Mouse (Mus musculus) bone marrow, adult 2 months (tissue): Measurements from ENCODE around the gene Bik. TPM values are rescaled to one million over a fixed set of nuclear protein-coding genes. Genes with fewer than 3 reads are reported as not detected.

Experiments used
- H3K27ac ChIP-seq: fragments of 200-500 bp; 2 replicates; pipeline ENCODE4 v1.5.1; 2012; ENCODE audit warnings: low read depth, mild to moderate bottlenecking, control low read depth, inconsistent platforms, low read length; ENCODE audit not compliant: control insufficient read depth, poor library complexity, insufficient read depth
- H3K4me1 ChIP-seq: fragments of 200-500 bp; 2 replicates; pipeline ENCODE4 v1.6.1; 2011; ENCODE audit warnings: low read length; ENCODE audit not compliant: control insufficient read depth, insufficient read depth
- H3K4me3 ChIP-seq: fragments of 200-500 bp; replicated peaks from 2 replicates; pipeline ENCODE3; 2011; ENCODE audit warnings: mild to moderate bottlenecking, low read depth, low read length, control low read depth; ENCODE audit not compliant: control insufficient read depth
- CTCF ChIP-seq: fragments of 200-500 bp; IDR thresholded peaks from 2 replicates; pipeline ENCODE4 v1.5.1; 2011; ENCODE audit warnings: low read length, control low read depth; ENCODE audit not compliant: control insufficient read depth, insufficient read depth
- POLR2A ChIP-seq: fragments of 200-500 bp; IDR thresholded peaks from 2 replicates; pipeline ENCODE4 v1.6.1; 2011; ENCODE audit warnings: low read depth, mild to moderate bottlenecking, control low read depth, low read length, borderline replicate concordance; ENCODE audit not compliant: control insufficient read depth
- WGBS: fragments of 180-500 bp; shearing (Covaris S2); methylation state at CpG from one replicate; pipeline ENCODE4 v1.1.7; 2018; 5-methylcytosine and 5-hydroxymethylcytosine counted together
- polyA plus RNA-seq: library from polyadenylated mRNA; stranded (reverse); fragments of >200 nt; gene quantifications from 2 replicates; pipeline ENCODE4 v1.2.4, GENCODE M21; 2011; ENCODE audit warnings: low replicate concordance; ENCODE audit not compliant: missing spikeins, insufficient read depth, insufficient read length

Gene Bik
- polyA plus RNA-seq, 1 experiment: 3.3 TPM

GRCm38 (mm10) chr15:83489471-83489870, 37.2 kb upstream of the Bik start:
- no peak overlapping the region for H3K27ac ChIP-seq
- WGBS: 93% methylated on average over 20 of the region's 20 CpGs
- no peak overlapping the region for H3K4me3 ChIP-seq
- H3K4me1 ChIP-seq: no peaks in the 10 kb centered on the region
- TF ChIP-seq POLR2A (no peak), CTCF (no peak)

- H3K4me3 ChIP-seq: no peak overlapping the region
- TF ChIP-seq POLR2A: no peak
- TF ChIP-seq CTCF: no peak
- no peaks in the 10 kb centered on the region for H3K4me1 ChIP-seq
- no peak overlapping the region for H3K27ac ChIP-seq
- 88% methylated on average over 5 of the region's 5 CpGs for WGBS
Observed at GRCm38 (mm10) chr15:83491891-83492290, 34.8 kb upstream of the Bik start.

- TF ChIP-seq CTCF (no peak), POLR2A (no peak)
- H3K4me1 ChIP-seq: no peaks in the 10 kb centered on the region
- no peak overlapping the region for H3K27ac ChIP-seq
- WGBS: 61% methylated on average over 7 of the region's 7 CpGs
- H3K4me3 ChIP-seq: no peak overlapping the region
Observed at GRCm38 (mm10) chr15:83493856-83494571, 32.6 kb upstream of the Bik start.

- Histone ChIP-seq H3K27ac (no peak overlapping the region), H3K4me3 (no peak overlapping the region), H3K4me1 (no peaks in the 10 kb centered on the region)
- no peak for TF ChIP-seq CTCF
- TF ChIP-seq POLR2A: no peak
- 59% methylated on average over 6 of the region's 6 CpGs for WGBS
Observed at GRCm38 (mm10) chr15:83494572-83494920, 32.1 kb upstream of the Bik start.

GRCm38 (mm10) chr15:83495195-83495594, 31.5 kb upstream of the Bik start:
- Histone ChIP-seq H3K27ac (no peak overlapping the region), H3K4me3 (no peak overlapping the region)
- no peak for TF ChIP-seq CTCF
- no peak for TF ChIP-seq POLR2A

GRCm38 (mm10) chr15:83495787-83496367, 30.8 kb upstream of the Bik start:
- Histone ChIP-seq H3K4me3 (no peak overlapping the region), H3K4me1 (no peaks in the 10 kb centered on the region), H3K27ac (no peak overlapping the region)
- TF ChIP-seq POLR2A: no peak
- no peak for TF ChIP-seq CTCF
- WGBS: 85% methylated on average over 22 of the region's 22 CpGs

More at GRCm38 (mm10) chr15:83495195-83495594, 31.5 kb upstream of the Bik start:
- no peaks in the 10 kb centered on the region for H3K4me1 ChIP-seq
- WGBS: 60% methylated on average over 3 of the region's 3 CpGs

- Histone ChIP-seq H3K27ac (no peak overlapping the region), H3K4me1 (no peaks in the 10 kb centered on the region), H3K4me3 (no peak overlapping the region)
- WGBS: 88% methylated on average over 6 of the region's 6 CpGs
- TF ChIP-seq POLR2A (no peak), CTCF (peak; percentile 47; the same call in 1 of the 2 replicates)
Observed at GRCm38 (mm10) chr15:83497299-83497698, 29.4 kb upstream of the Bik start.

- H3K4me1 ChIP-seq: no peaks in the 10 kb centered on the region
- 78% methylated on average over 10 of the region's 10 CpGs for WGBS
Observed at GRCm38 (mm10) chr15:83499211-83499755, 27.4 kb upstream of the Bik start.

More at GRCm38 (mm10) chr15:83499211-83499755, 27.4 kb upstream of the Bik start:
- TF ChIP-seq POLR2A (no peak), CTCF (no peak)
- Histone ChIP-seq H3K4me3 (no peak overlapping the region), H3K27ac (no peak overlapping the region)
